19 mouse cellular contexts compared by ENCODE assay signal in the genomic region with DNA sequence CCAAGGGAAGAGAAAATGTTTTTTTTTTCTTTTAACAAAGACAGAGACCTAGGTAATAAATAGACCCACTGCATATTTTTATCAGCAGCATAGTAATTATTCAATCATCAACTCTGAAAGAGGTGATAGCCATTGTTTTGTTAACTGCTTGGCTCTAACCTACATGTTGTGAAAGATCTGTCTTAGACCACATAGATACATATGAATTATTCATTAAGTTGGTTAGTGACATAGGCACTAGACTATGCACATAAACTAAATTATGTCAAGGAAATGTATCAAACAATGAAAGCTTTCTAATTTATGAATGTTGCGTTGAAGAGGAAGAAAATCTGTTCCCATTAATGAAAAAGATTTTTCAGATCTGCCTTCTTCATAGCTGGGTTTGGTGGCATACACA.
A peak's percentile ranks its signal among the peaks of the same experiment; 100 is the strongest.
DNase-seq lines count a peak whose midpoint lies in the region; ATAC-seq and TF ChIP-seq lines count a peak whose summit lies in the region.
"Had no signal": no experiment of that assay in that cellular context is flagged by ENCODE, and none has a peak within 500 bp of the region (broad histone marks: within the 10 kb centered on the region; RNA-seq: fewer than 3 reads in every experiment).

No protein-coding gene starts in this region.

- no peaks in the 10 kb centered on the region for H3K4me1 ChIP-seq in forebrain, embryonic 13.5 days
- no peaks in the 10 kb centered on the region for H3K4me1 ChIP-seq in forebrain, postnatal 0 days (ENCODE audit: insufficient read depth)
- H3K4me1 ChIP-seq in forebrain, embryonic 15.5 days: no peaks in the 10 kb centered on the region
- H3K4me1 ChIP-seq: embryonic facial prominence, embryonic 13.5 days; embryonic facial prominence, embryonic 15.5 days had no signal

- no peak for TF ChIP-seq CTCF in forebrain, postnatal 0 days (IDR thresholded peaks at IDR 0.05; ENCODE audit: low read depth)
- TF ChIP-seq CTCF in brain, embryonic 14.5 days (IDR thresholded peaks at IDR 0.05; ENCODE audit: borderline replicate concordance, extremely low read depth, insufficient read depth, insufficient read length): no peak

- no peak overlapping the region for H3K4me2 ChIP-seq in forebrain, embryonic 13.5 days
- no peak overlapping the region for H3K4me2 ChIP-seq in forebrain, postnatal 0 days (ENCODE audit: low read depth)
- H3K4me2 ChIP-seq in forebrain, embryonic 15.5 days (replicated peaks): no peak overlapping the region
- H3K4me2 ChIP-seq: embryonic facial prominence, embryonic 13.5 days; embryonic facial prominence, embryonic 15.5 days had no signal

- H3K4me3 ChIP-seq in forebrain, embryonic 13.5 days: no peak overlapping the region
- no peak overlapping the region for H3K4me3 ChIP-seq in forebrain, postnatal 0 days (ENCODE audit: low read depth, low read length)
- H3K4me3 ChIP-seq in forebrain, embryonic 15.5 days: no peak overlapping the region
- H3K4me3 ChIP-seq: embryonic facial prominence, embryonic 13.5 days; embryonic facial prominence, embryonic 15.5 days; erythroblast, embryonic 14.5 days had no signal

- H3K36me3 ChIP-seq in forebrain, embryonic 13.5 days (ENCODE audit: poor library complexity, severe bottlenecking): no peaks in the 10 kb centered on the region
- H3K36me3 ChIP-seq in forebrain, postnatal 0 days (ENCODE audit: insufficient read depth): no peaks in the 10 kb centered on the region
- H3K36me3 ChIP-seq in forebrain, embryonic 15.5 days: no peaks in the 10 kb centered on the region
- H3K36me3 ChIP-seq: embryonic facial prominence, embryonic 13.5 days; embryonic facial prominence, embryonic 15.5 days had no signal

- WGBS in forebrain, embryonic 13.5 days: 80% methylated on average over 1 of the region's 1 CpGs
- WGBS in forebrain, postnatal 0 days: 65% methylated on average over 1 of the region's 1 CpGs
- 70% methylated on average over 1 of the region's 1 CpGs for WGBS in forebrain, embryonic 15.5 days

- no peaks in the 10 kb centered on the region for H3K27me3 ChIP-seq in forebrain, embryonic 13.5 days
- no peaks in the 10 kb centered on the region for H3K27me3 ChIP-seq in forebrain, postnatal 0 days (ENCODE audit: insufficient read depth, low read length)
- no peaks in the 10 kb centered on the region for H3K27me3 ChIP-seq in forebrain, embryonic 15.5 days
- H3K27me3 ChIP-seq: embryonic facial prominence, embryonic 13.5 days; embryonic facial prominence, embryonic 15.5 days had no signal

- H3K9ac ChIP-seq in forebrain, embryonic 13.5 days: no peak overlapping the region
- H3K9ac ChIP-seq in forebrain, postnatal 0 days: no peak overlapping the region
- no peak overlapping the region for H3K9ac ChIP-seq in forebrain, embryonic 15.5 days (replicated peaks)
- H3K9ac ChIP-seq: embryonic facial prominence, embryonic 13.5 days; embryonic facial prominence, embryonic 15.5 days had no signal

- no peak for TF ChIP-seq POLR2A in brain, embryonic 14.5 days (IDR thresholded peaks at IDR 0.05; ENCODE audit: borderline replicate concordance, extremely low read depth, insufficient read depth, insufficient read length, poor library complexity, severe bottlenecking)

- no peak for DNase-seq in forebrain, postnatal 0 days
- DNase-seq in brain, embryonic 14.5 days (ENCODE audit: low read depth): peak; percentile 4
- DNase-seq: adrenal gland, adult 2 months; adrenal gland, postnatal 10 days; adrenal gland, postnatal 25 days; cerebellum, adult 11 months; cerebellum, adult 18-20 months; cerebellum, adult 8-10 months; cerebellum, adult 9-11 months; cerebellum, postnatal 14 days; cerebellum, postnatal 36 days; embryo, embryonic 11 days had no signal

- ATAC-seq in forebrain, embryonic 13.5 days: peak; percentile 62; the same call in 1 of the 2 replicates
- no peak for ATAC-seq in forebrain, postnatal 0 days
- 0 out of 2 replicates have a peak, but pooled peaks have one; percentile 46 for ATAC-seq in forebrain, embryonic 15.5 days (replicated peaks)
- no peak for ATAC-seq in cerebellum, adult (ENCODE audit: insufficient number of reproducible peaks, low FRiP score, low TSS enrichment)
- ATAC-seq in monocyte, adult 5-6 weeks (replicated peaks; ENCODE audit: insufficient number of reproducible peaks, low FRiP score, low TSS enrichment, poor library complexity, severe bottlenecking): no peak

- no peaks in the 10 kb centered on the region for H3K9me3 ChIP-seq in forebrain, embryonic 13.5 days (replicated peaks)
- no peaks in the 10 kb centered on the region for H3K9me3 ChIP-seq in forebrain, postnatal 0 days (ENCODE audit: low read length)
- no peaks in the 10 kb centered on the region for H3K9me3 ChIP-seq in forebrain, embryonic 15.5 days
- H3K9me3 ChIP-seq: embryonic facial prominence, embryonic 13.5 days; embryonic facial prominence, embryonic 15.5 days had no signal

- no peak overlapping the region for H3K27ac ChIP-seq in forebrain, embryonic 13.5 days
- H3K27ac ChIP-seq in forebrain, postnatal 0 days (ENCODE audit: low read depth, low read length): no peak overlapping the region
- no peak overlapping the region for H3K27ac ChIP-seq in forebrain, embryonic 15.5 days (replicated peaks)
- H3K27ac ChIP-seq: embryonic facial prominence, embryonic 13.5 days; embryonic facial prominence, embryonic 15.5 days had no signal

Comparison
In these comparisons a context has a peak if more than half of its experiments do, and no peak if none do; other contexts are left out.
1. ATAC-seq: peak in forebrain, embryonic 13.5 days (single experiment) and forebrain, embryonic 15.5 days (single experiment); none in forebrain, postnatal 0 days (single experiment), cerebellum, adult (single experiment) and monocyte, adult 5-6 weeks (single experiment).